Mouse (Mus musculus): ENCODE data around the gene Tdrd1.

- TF ChIP-seq CHD2 (IDR thresholded peaks at IDR 0.05; ENCODE audit: low read depth, low read length) (no peak), ZC3H11A (IDR thresholded peaks at IDR 0.05; ENCODE audit: borderline replicate concordance, low read depth, low read length) (no peak), HCFC1 (IDR thresholded peaks at IDR 0.05; ENCODE audit: borderline replicate concordance, insufficient read depth, low read length) (no peak), ZNF384 (IDR thresholded peaks at IDR 0.05; ENCODE audit: low read depth, low read length) (no peak)
Observed at GRCm38 (mm10) chr19:56835340-56835739, 9.3 kb downstream of the Tdrd1 start.
